Mouse (Mus musculus) liver, embryonic 11.5 days (tissue): ENCODE measurements around the gene Myh10. TPM values are rescaled to one million over a fixed set of nuclear protein-coding genes. Genes with fewer than 3 reads are reported as not detected.

Source experiments
- ATAC-seq: fragments of 200-750 bp; cut with Nextera tagmentation; replicated peaks from 2 replicates; pipeline ENCODE4 v1.8.0; 2017; ENCODE audit warnings: moderate number of reproducible peaks, mild to moderate bottlenecking, moderate TSS enrichment, moderate library complexity; ENCODE audit not compliant: low FRiP score
- DNase-seq: peaks from one replicate; pipeline ENCODE4 v3.0.0-alpha.2; 2017; ENCODE audit warnings: low spot score
- H3K27ac ChIP-seq: fragments of 300-500 bp; sonication (generic); 2 replicates; pipeline ENCODE4 v1.5.1; 2014; ENCODE audit warnings: mild to moderate bottlenecking, low read depth, low read length, control low read depth
- H3K27me3 ChIP-seq: fragments of 300-500 bp; sonication (generic); replicated peaks from 2 replicates; pipeline ENCODE4 v1.6.1; 2014; ENCODE audit warnings: low read length, mixed read lengths; ENCODE audit not compliant: control insufficient read depth, insufficient read depth
- H3K36me3 ChIP-seq: fragments of 300-500 bp; sonication (generic); 2 replicates; pipeline ENCODE4 v1.6.1; 2014; ENCODE audit warnings: mild to moderate bottlenecking, low read length, moderate library complexity, mixed read lengths; ENCODE audit not compliant: control insufficient read depth, insufficient read depth
- H3K4me1 ChIP-seq: fragments of 300-500 bp; sonication (generic); replicated peaks from 2 replicates; pipeline ENCODE4 v1.6.1; 2014; ENCODE audit warnings: low read length, mixed read lengths; ENCODE audit not compliant: control insufficient read depth, insufficient read depth
- H3K4me2 ChIP-seq: fragments of 300-500 bp; sonication (generic); 2 replicates; pipeline ENCODE4 v1.6.1; 2014; ENCODE audit warnings: mild to moderate bottlenecking, control low read depth, moderate library complexity
- H3K4me3 ChIP-seq: fragments of 300-500 bp; sonication (generic); 2 replicates; pipeline ENCODE4 v1.5.1; 2014; ENCODE audit warnings: low read depth, low read length, control low read depth
- H3K9ac ChIP-seq: fragments of 300-500 bp; sonication (generic); 2 replicates; pipeline ENCODE4 v1.6.1; 2014; ENCODE audit warnings: low read depth, low read length, control low read depth
- H3K9me3 ChIP-seq: fragments of 300-500 bp; sonication (generic); 2 replicates; pipeline ENCODE4 v1.6.1; 2016; ENCODE audit warnings: low read length, inconsistent platforms, mixed read lengths; ENCODE audit not compliant: control insufficient read depth
- WGBS: fragments of 180-500 bp; shearing (Covaris S2); extraction: QIAGEN DNeasy Blood & Tissue Kit; methylation state at CpG from one replicate; pipeline ENCODE4 v1.1.7; 2014; 5-methylcytosine and 5-hydroxymethylcytosine counted together
- polyA plus RNA-seq: library from polyadenylated mRNA; unstranded; fragments of >200 nt; fragmentation: Nextera tagmentation; extraction: Ambion mirVana; gene quantifications from 2 replicates; pipeline ENCODE4 v1.2.1, GENCODE M21; 2014

The Myh10 gene
- polyA plus RNA-seq, 1 experiment from 2014 or later = 76.5 TPM

DNA sequence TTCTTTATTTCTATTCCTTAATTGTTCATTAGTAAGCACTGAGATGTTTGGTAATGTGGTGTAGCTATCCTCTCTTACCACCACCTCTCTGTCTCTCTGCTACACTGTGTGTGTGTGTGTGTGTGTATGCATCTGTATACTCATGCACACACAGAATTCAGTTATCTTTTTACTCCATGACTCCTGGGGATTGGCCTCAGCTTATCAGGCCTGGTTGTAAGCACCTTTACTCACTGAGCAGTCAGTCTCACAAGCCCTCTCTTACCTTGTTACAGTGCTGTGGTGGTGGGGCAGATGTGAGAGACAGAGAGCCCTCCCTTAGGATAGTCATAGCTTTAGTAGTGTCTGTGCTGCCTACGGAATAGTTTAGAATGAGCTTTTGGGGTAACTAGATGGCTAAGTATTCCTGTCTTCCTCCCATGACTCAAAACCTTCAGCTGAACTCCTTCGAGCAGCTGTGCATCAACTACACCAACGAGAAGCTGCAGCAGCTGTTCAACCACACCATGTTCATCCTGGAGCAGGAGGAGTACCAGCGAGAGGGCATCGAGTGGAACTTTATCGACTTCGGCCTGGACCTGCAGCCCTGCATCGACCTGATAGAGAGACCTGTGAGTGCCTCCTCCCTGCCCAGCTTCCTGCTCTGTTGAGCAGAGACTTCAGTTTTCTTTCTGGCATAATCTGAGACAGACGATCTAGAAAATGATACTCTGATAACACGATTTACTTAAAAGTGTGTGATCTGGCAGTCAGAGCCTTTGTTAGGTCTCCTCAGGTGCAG lies 76.6 kb downstream of the Myh10 start:
- Histone ChIP-seq H3K4me3 (no peak overlapping the region), H3K27me3 (no peaks in the 10 kb centered on the region), H3K9ac (no peak overlapping the region), H3K9me3 (no peaks in the 10 kb centered on the region), H3K27ac (0 out of 2 replicates have a peak overlapping the region, but pooled peaks have one; percentile 19), H3K4me2 (no peak overlapping the region), H3K4me1 (peaks cover 7% of the 10 kb centered on the region), H3K36me3 (peaks cover 41% of the 10 kb centered on the region)
- peak; percentile 85 for ATAC-seq
- no peak for DNase-seq
- 73% methylated on average over 10 of the region's 10 CpGs for WGBS

DNA sequence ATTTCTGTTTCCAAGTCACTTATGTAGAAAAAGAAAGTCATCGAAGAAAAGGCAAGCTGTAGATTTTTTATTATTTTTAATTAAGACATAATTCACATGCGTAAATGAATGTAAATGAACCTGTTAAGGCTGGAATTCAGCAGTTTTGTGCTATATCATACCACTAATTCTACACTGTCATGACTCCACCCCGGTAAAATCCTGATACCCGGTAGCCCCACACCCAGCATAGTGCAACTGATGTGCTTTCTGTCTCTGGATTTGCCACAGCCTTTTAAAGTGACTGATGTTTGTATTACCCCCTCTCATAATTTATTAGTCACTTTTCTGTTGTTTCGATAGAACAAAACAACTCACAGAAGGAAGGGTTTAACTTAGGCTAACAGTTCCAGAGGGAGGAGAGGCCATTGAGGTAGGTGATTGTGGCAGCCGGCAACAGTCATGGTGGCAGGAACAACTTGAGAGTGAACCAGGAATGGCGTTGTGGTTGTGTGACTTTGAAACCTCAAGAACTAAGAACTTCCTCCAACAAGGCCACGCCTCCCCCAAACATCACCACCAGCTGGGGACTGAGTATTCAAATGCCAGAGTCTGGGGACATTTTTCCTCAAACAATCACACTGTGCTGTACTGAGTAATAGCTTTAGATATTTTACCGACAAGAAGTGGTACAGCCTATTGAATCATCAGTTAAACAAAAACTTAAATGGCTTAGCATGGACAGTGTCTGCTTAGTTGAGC lies 78.6 kb downstream of the Myh10 start:
- H3K27ac ChIP-seq = no peak overlapping the region
- WGBS = 83% methylated on average over 9 of the region's 9 CpGs
- no peak for ATAC-seq

DNA sequence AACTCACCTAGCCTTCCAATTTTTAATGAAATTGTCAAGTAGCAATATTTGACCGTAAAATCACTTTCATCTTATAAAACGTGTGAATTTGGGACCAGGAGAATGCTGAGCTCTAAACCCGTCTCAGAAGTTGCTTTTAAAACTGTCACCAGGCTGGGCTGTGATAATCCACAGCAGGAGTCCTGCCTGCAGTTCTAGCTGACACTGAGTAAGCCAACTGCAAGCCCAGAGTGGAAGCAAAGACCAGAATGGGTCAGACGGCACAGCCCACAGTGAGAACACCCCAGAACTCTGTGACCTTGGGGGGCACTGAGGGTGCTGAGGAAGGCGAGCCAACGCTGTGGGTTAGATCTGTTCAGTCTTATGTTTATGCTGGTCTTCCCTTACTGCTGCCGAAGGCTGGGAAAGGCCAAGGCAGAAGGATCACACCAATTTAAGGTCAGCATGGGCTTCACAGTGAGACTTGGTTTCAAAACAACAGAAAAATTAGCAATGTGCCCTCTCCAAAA lies 84.8 kb downstream of the Myh10 start:
- Histone ChIP-seq H3K4me2 (no peak overlapping the region), H3K36me3 (peaks cover 16% of the 10 kb centered on the region), H3K4me1 (peaks cover 1% of the 10 kb centered on the region; the same call in 1 of the 2 replicates), H3K4me3 (no peak overlapping the region), H3K9ac (no peak overlapping the region), H3K9me3 (no peaks in the 10 kb centered on the region), H3K27ac (no peak overlapping the region), H3K27me3 (no peaks in the 10 kb centered on the region)
- WGBS = 83% methylated on average over 7 of the region's 7 CpGs
- ATAC-seq = no peak
- DNase-seq = no peak

More for the DNA sequence above, 78.6 kb downstream of the Myh10 start:
- no peaks in the 10 kb centered on the region for H3K9me3 ChIP-seq
- DNase-seq = no peak
- no peaks in the 10 kb centered on the region for H3K27me3 ChIP-seq
- H3K36me3 ChIP-seq = peaks cover 40% of the 10 kb centered on the region
- H3K4me1 ChIP-seq = peaks cover 7% of the 10 kb centered on the region
- H3K4me3 ChIP-seq = no peak overlapping the region
- H3K4me2 ChIP-seq = no peak overlapping the region
- H3K9ac ChIP-seq = no peak overlapping the region

DNA sequence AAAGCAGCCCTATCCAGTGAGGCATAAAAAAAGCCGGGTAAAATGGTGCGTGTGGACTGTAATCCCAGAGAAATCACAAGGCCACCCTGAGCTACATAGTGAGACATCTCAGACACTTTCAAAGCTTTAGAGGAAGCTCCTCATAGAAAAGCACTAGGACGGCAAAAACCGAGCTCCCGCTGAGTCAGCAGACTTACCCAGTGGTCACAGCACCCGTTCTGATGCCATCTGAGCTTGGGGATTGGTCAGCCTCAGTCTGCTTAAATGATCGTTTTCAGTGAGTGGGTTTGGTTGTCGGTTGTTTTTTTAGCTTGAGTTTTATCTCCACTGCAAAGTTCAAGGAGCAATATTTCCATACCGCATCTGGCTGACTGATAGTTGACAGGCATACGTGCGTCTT lies 86.6 kb downstream of the Myh10 start:
- ATAC-seq (no peak), DNase-seq (no peak)
- Histone ChIP-seq H3K27me3 (no peaks in the 10 kb centered on the region), H3K4me3 (no peak overlapping the region), H3K27ac (no peak overlapping the region), H3K4me2 (no peak overlapping the region), H3K4me1 (no peaks in the 10 kb centered on the region), H3K9me3 (no peaks in the 10 kb centered on the region), H3K36me3 (peaks cover 19% of the 10 kb centered on the region), H3K9ac (no peak overlapping the region)
- WGBS = 80% methylated on average over 11 of the region's 11 CpGs

DNA sequence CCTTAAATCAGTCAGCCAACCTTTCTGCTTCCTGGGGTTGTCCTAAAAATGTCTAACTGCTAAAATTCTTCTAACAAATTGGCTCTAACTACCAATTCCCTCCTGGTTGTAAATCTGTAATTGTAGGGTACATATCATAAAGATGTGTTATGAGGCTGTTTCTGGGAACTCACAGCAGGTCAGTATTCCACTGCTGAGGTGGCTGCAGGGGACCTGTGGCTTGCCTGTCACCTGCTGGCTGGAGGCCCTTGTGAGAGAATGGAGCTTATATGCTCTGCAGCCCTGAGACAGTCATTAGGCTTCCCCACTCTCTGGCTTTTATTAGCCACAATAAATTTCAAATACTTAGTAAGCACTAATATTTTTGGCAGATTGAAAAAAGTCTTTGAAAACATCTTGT lies 87.5 kb downstream of the Myh10 start:
- Histone ChIP-seq H3K9ac (no peak overlapping the region), H3K4me1 (no peaks in the 10 kb centered on the region), H3K4me2 (no peak overlapping the region), H3K27ac (no peak overlapping the region), H3K9me3 (no peaks in the 10 kb centered on the region), H3K4me3 (no peak overlapping the region), H3K27me3 (no peaks in the 10 kb centered on the region), H3K36me3 (peaks cover 23% of the 10 kb centered on the region)
- DNase-seq = no peak
- ATAC-seq = no peak

DNA sequence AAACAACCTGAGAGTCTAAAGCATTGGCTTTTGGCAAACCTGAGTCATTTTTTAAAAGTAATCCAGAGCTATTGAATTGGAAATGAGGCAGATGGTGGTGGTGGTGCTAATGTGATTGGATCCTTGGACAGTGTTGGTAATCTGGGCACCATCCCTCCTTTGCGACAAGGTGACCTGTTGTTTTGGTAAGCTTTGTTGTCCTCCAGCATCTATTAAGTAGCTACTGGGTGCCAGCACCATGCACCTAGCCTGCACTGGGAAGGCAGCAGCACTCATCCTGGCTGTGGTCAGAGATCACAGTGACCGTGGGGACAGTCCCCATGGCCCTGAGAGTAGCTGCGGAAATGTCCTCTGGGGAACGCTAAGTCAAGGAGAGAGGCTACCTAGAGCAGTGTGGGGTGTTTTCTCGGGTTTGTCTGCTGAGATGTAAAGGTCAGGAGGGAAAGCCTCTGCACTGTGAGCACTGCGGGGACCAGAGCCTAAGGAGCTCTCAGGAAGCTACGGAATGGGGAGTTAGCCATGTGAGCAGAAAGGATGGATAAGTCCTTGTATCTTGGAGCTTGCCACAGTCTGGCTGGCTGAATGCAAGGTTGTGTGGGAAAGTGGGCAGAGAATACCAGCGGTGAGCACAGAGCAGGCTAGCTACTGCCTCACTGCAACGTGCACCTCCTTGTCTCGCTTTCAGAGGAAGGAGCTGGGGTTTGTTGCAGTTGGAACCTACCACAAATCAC lies 88.5 kb downstream of the Myh10 start:
- Histone ChIP-seq H3K9me3 (no peaks in the 10 kb centered on the region), H3K27me3 (no peaks in the 10 kb centered on the region), H3K4me3 (no peak overlapping the region), H3K27ac (no peak overlapping the region), H3K9ac (no peak overlapping the region), H3K4me2 (no peak overlapping the region), H3K36me3 (peaks cover 28% of the 10 kb centered on the region), H3K4me1 (no peaks in the 10 kb centered on the region)
- ATAC-seq (no peak), DNase-seq (no peak)
- WGBS = 81% methylated on average over 10 of the region's 10 CpGs

DNA sequence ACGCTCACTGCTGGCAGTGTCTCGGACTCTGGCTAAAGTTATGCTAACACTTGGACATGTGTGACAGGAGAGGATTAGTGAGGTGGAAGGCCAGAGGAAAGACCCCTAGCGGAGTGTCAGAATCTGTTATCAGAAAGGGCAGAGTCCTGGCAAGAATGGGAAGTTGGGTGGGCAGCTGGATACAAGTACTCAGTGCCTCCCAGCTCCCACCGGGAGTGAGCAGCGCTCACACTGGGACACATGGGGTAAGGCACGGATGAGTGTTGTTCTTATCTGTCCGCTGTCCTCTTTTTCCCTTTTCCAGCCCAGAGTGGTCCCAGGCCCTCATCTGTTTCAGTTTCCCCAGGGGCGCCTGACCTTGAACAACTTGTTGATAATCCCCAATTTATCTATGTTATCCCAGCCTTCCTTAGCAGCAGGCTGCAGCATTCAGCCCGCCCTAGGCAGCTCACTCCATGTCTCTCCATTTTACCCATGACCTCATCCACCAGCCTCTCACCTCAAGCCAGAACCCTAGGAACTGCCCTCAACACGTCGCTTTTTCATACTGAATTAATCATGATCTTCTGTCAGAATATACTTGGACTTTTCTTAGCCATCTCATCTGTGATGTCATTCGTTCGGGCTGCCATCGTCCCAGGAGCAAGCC lies 89.2 kb downstream of the Myh10 start:
- Histone ChIP-seq H3K4me3 (no peak overlapping the region), H3K4me2 (no peak overlapping the region), H3K27me3 (no peaks in the 10 kb centered on the region), H3K27ac (no peak overlapping the region), H3K4me1 (no peaks in the 10 kb centered on the region), H3K9me3 (no peaks in the 10 kb centered on the region), H3K9ac (no peak overlapping the region), H3K36me3 (peaks cover 35% of the 10 kb centered on the region)
- DNase-seq (no peak), ATAC-seq (no peak)
- WGBS = 66% methylated on average over 14 of the region's 14 CpGs

DNA sequence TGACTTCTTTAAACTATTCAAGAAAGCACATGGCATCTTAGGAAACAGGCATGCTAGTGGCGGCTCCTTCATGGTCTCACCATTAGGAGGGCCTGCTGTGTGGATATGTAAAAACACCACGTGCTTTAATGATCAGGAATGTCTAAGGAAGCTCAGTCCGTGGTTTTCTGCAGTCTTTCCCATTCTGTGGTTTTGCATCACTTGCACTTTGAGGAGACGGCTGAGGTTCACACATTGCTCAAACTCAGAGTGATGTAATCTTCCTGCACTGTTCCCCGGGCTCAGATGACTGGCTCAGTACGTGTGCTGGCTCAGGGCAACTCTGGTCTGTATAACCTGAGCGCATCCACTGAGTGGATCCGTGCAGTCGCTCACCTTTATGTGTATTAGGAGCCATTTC lies 91.0 kb downstream of the Myh10 start:
- ATAC-seq = no peak
- 73% methylated on average over 9 of the region's 9 CpGs for WGBS
- Histone ChIP-seq H3K9me3 (no peaks in the 10 kb centered on the region), H3K27me3 (no peaks in the 10 kb centered on the region), H3K4me3 (no peak overlapping the region), H3K4me1 (no peaks in the 10 kb centered on the region), H3K27ac (no peak overlapping the region), H3K9ac (no peak overlapping the region), H3K4me2 (no peak overlapping the region), H3K36me3 (peaks cover 42% of the 10 kb centered on the region)
- no peak for DNase-seq
